Mouse (Mus musculus) left cerebral cortex, adult 9 months (tissue): Measurements from ENCODE around the gene Hhipl1.

ENCODE experiments used
- DNase-seq, 2 experiments: peaks; one replicate each; pipeline ENCODE4 v3.0.0; 2022; ENCODE audit warnings: low spot score in 2 of 2

Gene Hhipl1

DNA sequence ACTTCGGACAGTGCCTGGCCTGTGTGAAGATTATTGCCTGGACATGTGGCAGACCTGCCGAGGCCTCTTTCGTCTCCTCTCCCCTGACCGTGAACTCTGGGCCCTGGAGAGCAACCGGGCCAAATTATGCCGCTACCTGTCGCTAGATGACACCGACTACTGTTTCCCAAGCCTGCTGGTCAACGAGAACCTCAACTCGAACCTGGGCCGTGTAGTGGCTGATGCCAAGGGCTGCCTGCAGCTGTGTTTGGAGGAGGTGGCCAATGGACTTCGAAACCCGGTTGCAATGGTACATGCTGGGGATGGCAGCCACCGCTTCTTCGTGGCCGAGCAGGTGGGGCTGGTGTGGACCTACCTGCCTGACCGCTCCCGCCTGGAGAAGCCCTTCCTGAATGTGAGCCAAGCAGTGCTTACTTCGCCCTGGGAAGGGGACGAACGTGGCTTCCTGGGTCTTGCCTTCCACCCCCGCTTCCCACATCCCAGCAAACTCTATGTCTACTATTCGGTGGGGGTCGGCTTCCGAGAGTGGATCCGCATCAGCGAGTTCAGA lies 5.7 kb downstream of the Hhipl1 start:
- no peak for DNase-seq

DNA sequence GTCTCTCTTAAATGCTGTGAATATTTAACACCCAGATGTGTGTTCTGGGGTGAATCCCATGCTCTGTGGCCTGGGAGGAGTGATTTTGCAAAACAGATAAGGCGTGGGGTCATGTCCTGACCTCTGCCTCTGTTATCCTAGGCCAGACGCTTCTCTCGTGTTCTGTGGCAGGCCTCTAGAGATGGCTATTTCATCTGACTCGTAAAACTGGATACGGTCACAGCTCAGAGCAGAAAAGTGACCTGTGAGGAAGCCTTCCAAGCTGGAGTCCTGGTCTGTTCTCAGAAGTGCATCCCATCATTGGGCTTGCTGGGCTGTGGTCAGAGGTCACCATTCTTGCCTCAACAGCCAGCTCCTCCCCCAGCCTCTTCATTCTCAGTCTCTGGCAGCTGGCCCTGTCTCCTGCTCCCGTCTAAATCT lies 6.4 kb downstream of the Hhipl1 start:
- no peak for DNase-seq

- DNase-seq = no peak
These were observed 7.2 kb downstream of the Hhipl1 start for GRCm38 (mm10) chr12:108313244-108313772.

DNA sequence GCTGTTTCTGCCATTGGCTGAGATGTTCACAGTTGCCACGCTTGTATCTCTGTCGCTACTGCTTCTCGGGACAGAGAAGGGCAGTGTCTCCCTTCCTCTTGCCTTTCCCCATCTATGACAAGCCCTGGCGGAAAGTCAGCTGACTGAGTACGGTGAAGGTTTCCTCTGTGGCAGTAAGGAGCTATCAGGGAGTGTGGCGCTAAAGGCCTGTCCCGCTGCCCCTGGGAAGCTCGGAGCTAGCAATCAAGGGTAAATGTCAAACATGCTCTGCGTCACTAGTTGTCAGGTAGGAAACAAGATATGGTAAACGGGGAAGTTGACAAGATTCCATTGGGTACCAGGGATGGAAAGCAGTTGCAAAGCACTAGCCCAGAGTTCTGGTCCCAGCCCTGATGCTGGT lies 9.7 kb downstream of the Hhipl1 start:
- no peak for DNase-seq

- DNase-seq = no peak
These were observed 10.6 kb downstream of the Hhipl1 start for GRCm38 (mm10) chr12:108316655-108317054.

GRCm38 (mm10) chr12:108317201-108317738 lies 11.2 kb downstream of the Hhipl1 start:
- DNase-seq = no peak

GRCm38 (mm10) chr12:108317826-108318430 lies 11.9 kb downstream of the Hhipl1 start:
- no peak for DNase-seq

GRCm38 (mm10) chr12:108318499-108318898 lies 12.4 kb downstream of the Hhipl1 start:
- no peak for DNase-seq

DNA sequence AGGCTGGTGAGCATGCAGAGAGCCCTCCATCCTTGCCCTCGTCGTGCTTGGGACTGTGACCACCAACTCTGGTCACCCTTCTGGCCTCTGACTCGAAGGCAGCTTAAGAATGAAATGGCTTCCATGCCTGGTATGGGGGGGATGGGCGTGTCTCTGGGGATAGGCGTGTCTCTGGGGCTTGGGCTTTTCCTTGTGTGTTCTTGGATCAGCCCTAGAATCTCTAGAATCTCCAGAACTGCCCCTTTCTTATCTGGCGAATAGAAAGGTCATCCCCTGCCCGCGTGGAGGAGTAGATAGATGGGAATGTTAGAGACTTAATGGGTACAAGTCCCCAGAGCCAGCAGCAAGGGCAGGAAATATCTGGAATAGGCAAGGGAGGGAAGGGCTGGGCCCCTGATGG lies 14.0 kb downstream of the Hhipl1 start:
- no peak for DNase-seq

DNA sequence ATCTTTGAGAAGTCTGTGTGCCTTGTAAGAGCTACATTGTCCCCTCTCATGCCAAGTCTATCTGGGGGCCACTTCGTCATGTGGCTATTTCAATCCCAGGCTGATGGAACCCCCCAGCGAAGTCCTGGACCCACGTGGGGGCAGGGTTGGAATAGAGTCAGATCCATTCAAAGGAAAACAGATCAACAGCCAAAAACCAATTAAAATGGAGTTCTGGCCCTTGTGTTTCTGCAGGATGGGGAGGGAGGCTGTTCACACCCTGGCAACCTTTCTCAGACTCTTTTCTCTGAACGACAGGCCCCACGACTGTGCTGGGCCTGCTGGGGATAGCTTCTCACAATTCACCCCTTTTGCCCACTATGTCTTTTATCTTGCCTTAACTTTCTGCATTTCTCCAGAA lies 20.3 kb downstream of the Hhipl1 start:
- DNase-seq = no peak

GRCm38 (mm10) chr12:108327889-108328491 lies 21.9 kb downstream of the Hhipl1 start:
- DNase-seq = peak in 1 of 2 experiments; percentile 83

- DNase-seq = peak in 1 of 2 experiments; percentile 85
These were observed 27.0 kb downstream of the Hhipl1 start for GRCm38 (mm10) chr12:108333056-108333455.

DNA sequence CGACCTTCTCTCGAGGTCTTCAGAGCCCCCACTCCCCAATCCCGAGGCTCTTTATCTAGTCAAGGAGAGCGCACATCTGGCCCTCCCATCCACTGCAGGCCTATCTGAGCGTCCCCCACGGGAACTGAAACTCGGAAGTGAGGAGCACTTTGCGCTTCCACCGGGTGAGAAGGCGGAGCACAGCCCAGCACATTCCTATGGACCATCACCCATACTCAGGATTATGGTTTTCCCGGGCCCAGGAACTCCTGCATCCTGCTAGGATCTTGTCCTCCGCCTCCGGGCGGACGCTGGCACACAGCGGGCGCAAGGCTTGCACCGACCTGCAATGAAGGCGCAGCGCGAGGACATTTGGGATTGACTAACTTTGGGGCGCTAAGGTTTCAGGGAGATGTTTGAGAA lies 27.4 kb downstream of the Hhipl1 start:
- DNase-seq = no peak

GRCm38 (mm10) chr12:108333895-108334445 lies 27.9 kb downstream of the Hhipl1 start, which contains the start of gene Cyp46a1:
Gene Cyp46a1 (plus strand): TSS chr12:108334381.
- DNase-seq = peak; percentile 99 to 100

DNA sequence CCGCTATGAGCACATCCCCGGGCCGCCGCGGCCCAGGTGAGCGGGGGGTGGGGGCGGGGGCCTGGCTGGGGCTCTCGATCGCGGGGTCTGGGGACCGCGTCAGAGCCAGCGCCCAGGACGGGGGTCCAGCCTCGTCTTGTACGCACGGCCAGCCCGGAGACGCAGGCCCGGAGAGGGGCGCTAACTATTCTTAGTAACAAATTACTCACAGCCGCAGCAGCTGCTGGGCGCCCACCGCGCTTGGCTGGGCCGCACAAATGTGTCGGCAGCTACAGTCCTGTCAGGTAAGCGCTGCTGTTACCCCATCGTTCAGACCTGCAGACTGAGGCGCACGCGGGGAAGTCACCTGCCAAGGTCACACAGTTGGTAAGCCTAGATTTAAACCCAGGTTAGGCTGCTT lies 28.5 kb downstream of the Hhipl1 start:
- DNase-seq = peak in 1 of 2 experiments; percentile 41

DNA sequence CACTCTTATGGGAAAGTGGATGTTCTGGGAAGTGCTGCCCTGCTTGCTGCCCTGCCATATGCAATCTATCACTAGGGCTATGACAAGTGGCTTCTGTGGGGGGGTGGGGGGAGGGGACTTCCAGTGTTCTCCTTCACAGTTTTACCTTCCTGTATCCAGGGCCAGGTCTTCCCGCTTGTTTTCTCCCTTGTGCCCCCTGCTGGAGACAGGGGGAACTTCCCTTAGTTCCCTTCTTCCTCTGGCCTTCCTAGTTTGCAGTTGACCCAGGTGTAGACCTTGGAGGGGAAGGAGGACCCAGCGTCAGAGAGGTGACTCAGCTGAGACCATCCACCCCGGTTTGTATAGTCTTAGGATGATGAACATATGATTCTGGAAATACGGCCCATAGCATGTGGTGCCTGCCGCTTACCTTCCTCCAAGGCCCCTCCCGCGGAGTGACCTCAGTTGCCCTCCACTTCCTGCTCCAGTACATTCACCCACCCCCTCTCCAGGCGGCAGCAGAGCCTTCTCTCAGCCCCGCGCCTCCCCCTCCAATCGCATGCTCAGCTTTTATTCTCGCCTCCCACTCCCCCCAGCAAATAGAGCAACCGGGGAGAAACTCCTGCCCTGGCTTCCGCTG lies 32.6 kb downstream of the Hhipl1 start:
- peak in 1 of 2 experiments; percentile 36 for DNase-seq

GRCm38 (mm10) chr12:108348151-108348550 lies 42.1 kb downstream of the Hhipl1 start:
- no peak for DNase-seq

DNA sequence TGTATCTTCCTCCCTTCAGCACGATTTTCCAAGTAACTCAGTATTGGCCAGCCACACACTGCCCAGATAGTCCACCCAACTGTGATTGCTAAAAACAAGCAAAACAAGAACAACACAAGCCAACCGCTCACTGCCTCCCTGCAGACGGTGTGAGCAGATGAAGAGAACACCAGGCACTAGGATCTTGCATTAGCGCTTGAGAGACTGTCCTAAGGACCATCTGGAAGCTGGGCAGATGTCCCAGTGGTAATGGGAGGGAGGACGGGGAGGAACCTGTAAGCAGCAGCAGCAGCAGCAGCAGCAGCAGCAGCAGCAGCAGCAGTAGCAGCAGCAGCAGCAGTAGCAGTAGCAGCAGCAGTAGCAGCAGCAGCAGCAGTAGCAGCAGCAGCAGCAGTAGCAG lies 43.0 kb downstream of the Hhipl1 start:
- DNase-seq = no peak

GRCm38 (mm10) chr12:108350931-108351330 lies 44.9 kb downstream of the Hhipl1 start:
- no peak for DNase-seq

GRCm38 (mm10) chr12:108352371-108353136 lies 46.5 kb downstream of the Hhipl1 start:
- no peak for DNase-seq

DNA sequence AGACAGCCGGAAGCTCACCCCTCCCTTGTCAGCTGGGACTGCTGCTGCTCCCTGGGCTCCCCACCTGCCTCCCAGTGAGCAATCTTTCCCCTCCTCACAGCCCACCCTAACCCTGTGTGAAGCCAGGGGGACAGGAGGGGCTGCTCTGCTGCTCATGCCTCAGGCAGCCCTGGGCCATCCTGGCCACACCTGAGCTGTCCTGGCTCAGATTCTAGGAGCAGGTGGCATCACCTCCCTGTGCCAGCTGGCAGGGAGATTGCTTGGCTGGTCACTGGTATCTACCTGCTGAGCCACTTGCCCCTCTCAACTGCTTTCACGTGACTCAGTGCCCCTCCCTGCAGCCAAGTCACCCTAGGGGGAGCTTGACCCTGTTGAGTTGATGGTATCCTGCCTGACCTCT lies 48.2 kb downstream of the Hhipl1 start:
- DNase-seq = no peak
